Mouse (Mus musculus) heart, embryonic 12.5 days (tissue): ENCODE measurements at regions not wholly inside any gene's neighbourhood (a gene's known extent, or its start where the extent isn't known, plus 50 kb on each side); places are given as distances from the start of the nearest gene placed in this dataset. TPM values are rescaled to one million over a fixed set of nuclear protein-coding genes. Genes with fewer than 3 reads are reported as not detected.

ENCODE experiments used
- ATAC-seq: fragments of 200-750 bp; cut with Nextera tagmentation; 2 replicates; pipeline ENCODE4 v1.8.0; 2017; ENCODE audit warnings: moderate TSS enrichment, moderate library complexity; ENCODE audit not compliant: insufficient number of reproducible peaks, low FRiP score
- H3K27ac ChIP-seq: fragments of 300-500 bp; sonication (generic); 2 replicates; pipeline ENCODE4 v1.5.1; 2016; ENCODE audit warnings: mild to moderate bottlenecking, moderate library complexity; ENCODE audit not compliant: poor library complexity, severe bottlenecking
- H3K27me3 ChIP-seq: fragments of 300-500 bp; sonication (generic); replicated peaks from 2 replicates; pipeline ENCODE4 v1.6.1; 2016; ENCODE audit warnings: mild to moderate bottlenecking, moderate library complexity
- H3K36me3 ChIP-seq: fragments of 300-500 bp; sonication (generic); 2 replicates; pipeline ENCODE4 v1.6.1; 2016; ENCODE audit warnings: mild to moderate bottlenecking, moderate library complexity
- H3K4me1 ChIP-seq: fragments of 300-500 bp; sonication (generic); replicated peaks from 2 replicates; pipeline ENCODE4 v1.6.1; 2016; ENCODE audit warnings: mild to moderate bottlenecking
- H3K4me2 ChIP-seq: fragments of 300-500 bp; sonication (generic); 2 replicates; pipeline ENCODE4 v1.6.1; 2016; ENCODE audit warnings: mild to moderate bottlenecking, moderate library complexity
- H3K4me3 ChIP-seq: fragments of 300-500 bp; sonication (generic); 2 replicates; pipeline ENCODE4 v1.5.1; 2016; ENCODE audit warnings: mild to moderate bottlenecking
- H3K9ac ChIP-seq: fragments of 300-500 bp; sonication (generic); 2 replicates; pipeline ENCODE4 v1.6.1; 2016; ENCODE audit warnings: mild to moderate bottlenecking, moderate library complexity
- H3K9me3 ChIP-seq: fragments of 300-500 bp; sonication (generic); replicated peaks from 2 replicates; pipeline ENCODE4 v1.6.1; 2016; ENCODE audit warnings: mild to moderate bottlenecking, moderate library complexity
- WGBS: fragments of 180-500 bp; shearing (Covaris S2); methylation state at CpG from one replicate; pipeline ENCODE4 v1.1.7; 2016; 5-methylcytosine and 5-hydroxymethylcytosine counted together
- microRNA-seq: library from miRNA; unstranded; fragments of <30 nt; microRNA quantifications from one replicate; pipeline ENCODE4, GENCODE M21; 2017

- no peak for ATAC-seq
- no peak overlapping the region for H3K4me3 ChIP-seq
- no peaks in the 10 kb centered on the region for H3K27me3 ChIP-seq
- no peak overlapping the region for H3K27ac ChIP-seq
- H3K4me1 ChIP-seq: peaks cover 41% of the 10 kb centered on the region
- no peaks in the 10 kb centered on the region for H3K36me3 ChIP-seq
- no peak overlapping the region for H3K4me2 ChIP-seq
- WGBS: 75% methylated on average over 2 of the region's 2 CpGs
- 0 out of 2 replicates have a peak, but pooled peaks cover 2% of the 10 kb centered on the region for H3K9me3 ChIP-seq
- H3K9ac ChIP-seq: no peak overlapping the region
Observed at GRCm38 (mm10) chr13:107093683-107094082, 71.8 kb upstream of the Kif2a start.

DNA sequence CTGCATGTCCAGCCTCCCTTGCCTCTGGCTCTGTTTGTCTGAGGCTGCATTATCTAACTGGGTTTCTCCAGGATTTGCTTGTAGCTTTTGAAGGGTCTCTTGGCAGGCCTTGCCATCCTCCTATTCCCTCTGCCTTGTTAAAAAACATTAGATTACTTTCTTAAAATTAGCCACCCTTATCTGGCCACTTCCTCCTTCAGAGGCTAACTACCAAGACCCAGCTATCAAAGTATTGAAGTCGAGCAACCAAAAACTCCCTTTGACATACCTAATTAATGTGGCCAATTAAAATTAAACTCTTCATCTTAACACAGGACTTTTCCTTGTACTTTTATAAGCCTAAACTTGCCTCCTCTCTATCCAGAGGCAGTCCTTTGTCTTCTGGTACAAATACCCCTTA, 66.3 kb upstream of the Kif2a start:
- H3K9ac ChIP-seq: no peak overlapping the region
- H3K4me2 ChIP-seq: no peak overlapping the region
- WGBS: 46% methylated on average over 1 of the region's 1 CpGs
- peaks cover 14% of the 10 kb centered on the region for H3K4me1 ChIP-seq
- no peaks in the 10 kb centered on the region for H3K36me3 ChIP-seq
- no peak overlapping the region for H3K27ac ChIP-seq
- H3K4me3 ChIP-seq: no peak overlapping the region
- H3K9me3 ChIP-seq: 0 out of 2 replicates have a peak, but pooled peaks cover 2% of the 10 kb centered on the region
- H3K27me3 ChIP-seq: no peaks in the 10 kb centered on the region
- ATAC-seq: no peak

GRCm38 (mm10) chr13:107087355-107087754, 65.4 kb upstream of the Kif2a start:
- H3K27ac ChIP-seq: no peak overlapping the region
- 0 out of 2 replicates have a peak, but pooled peaks cover 2% of the 10 kb centered on the region for H3K9me3 ChIP-seq
- H3K36me3 ChIP-seq: no peaks in the 10 kb centered on the region
- 64% methylated on average over 6 of the region's 6 CpGs for WGBS
- H3K4me1 ChIP-seq: peaks cover 10% of the 10 kb centered on the region
- no peak overlapping the region for H3K4me2 ChIP-seq
- no peaks in the 10 kb centered on the region for H3K27me3 ChIP-seq
- no peak for ATAC-seq
- H3K4me3 ChIP-seq: no peak overlapping the region
- no peak overlapping the region for H3K9ac ChIP-seq

DNA sequence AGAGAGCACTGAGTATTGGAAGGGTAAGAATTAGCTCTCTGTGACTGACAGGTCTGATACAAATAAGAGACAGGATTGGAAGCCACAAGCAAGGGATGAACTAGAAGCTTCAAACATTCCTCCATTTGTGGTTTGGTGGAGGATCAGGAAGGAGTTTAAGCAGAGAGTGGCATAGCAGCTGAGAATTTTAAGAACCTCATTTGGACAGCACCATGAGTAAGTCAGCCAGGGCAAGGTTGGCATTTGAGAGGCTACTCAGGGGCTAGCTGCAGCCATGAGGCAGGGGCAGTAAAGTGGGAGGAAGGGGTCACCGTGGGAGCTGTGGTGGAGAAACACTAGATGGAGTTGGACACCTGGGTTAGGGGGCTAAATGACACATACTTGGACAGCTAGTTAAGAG, 56.2 kb upstream of the Kif2a start:
- no peak for ATAC-seq
- Histone ChIP-seq H3K4me2 (no peak overlapping the region), H3K9ac (no peak overlapping the region), H3K4me1 (peaks cover 6% of the 10 kb centered on the region), H3K9me3 (no peaks in the 10 kb centered on the region), H3K27ac (no peak overlapping the region), H3K4me3 (no peak overlapping the region), H3K36me3 (no peaks in the 10 kb centered on the region), H3K27me3 (no peaks in the 10 kb centered on the region)
- 84% methylated on average over 1 of the region's 1 CpGs for WGBS

DNA sequence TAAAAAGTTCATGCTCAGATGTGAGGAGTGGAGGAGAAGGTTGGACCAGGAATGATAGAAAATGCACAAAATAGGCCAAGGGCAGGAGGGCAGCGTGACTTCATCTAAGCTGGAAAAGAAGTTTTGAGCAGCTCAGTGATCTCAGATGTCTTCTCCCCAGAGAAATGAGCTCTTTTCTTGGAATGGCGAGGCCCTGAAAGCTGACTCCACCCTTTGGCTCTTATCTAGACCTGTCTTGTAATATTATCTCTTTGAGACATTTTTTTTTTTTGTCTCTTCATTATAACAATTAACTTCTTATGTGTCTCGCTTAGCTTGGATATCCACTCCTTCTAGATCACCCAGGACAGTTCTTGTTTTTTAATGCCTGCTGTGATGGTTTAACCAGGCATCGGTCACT, 53.0 kb upstream of the Kif2a start:
- Histone ChIP-seq H3K9me3 (no peaks in the 10 kb centered on the region), H3K36me3 (no peaks in the 10 kb centered on the region), H3K27ac (no peak overlapping the region), H3K4me3 (no peak overlapping the region), H3K27me3 (no peaks in the 10 kb centered on the region), H3K4me1 (peaks cover 15% of the 10 kb centered on the region), H3K9ac (no peak overlapping the region), H3K4me2 (no peak overlapping the region)
- no peak for ATAC-seq
- 73% methylated on average over 4 of the region's 4 CpGs for WGBS

DNA sequence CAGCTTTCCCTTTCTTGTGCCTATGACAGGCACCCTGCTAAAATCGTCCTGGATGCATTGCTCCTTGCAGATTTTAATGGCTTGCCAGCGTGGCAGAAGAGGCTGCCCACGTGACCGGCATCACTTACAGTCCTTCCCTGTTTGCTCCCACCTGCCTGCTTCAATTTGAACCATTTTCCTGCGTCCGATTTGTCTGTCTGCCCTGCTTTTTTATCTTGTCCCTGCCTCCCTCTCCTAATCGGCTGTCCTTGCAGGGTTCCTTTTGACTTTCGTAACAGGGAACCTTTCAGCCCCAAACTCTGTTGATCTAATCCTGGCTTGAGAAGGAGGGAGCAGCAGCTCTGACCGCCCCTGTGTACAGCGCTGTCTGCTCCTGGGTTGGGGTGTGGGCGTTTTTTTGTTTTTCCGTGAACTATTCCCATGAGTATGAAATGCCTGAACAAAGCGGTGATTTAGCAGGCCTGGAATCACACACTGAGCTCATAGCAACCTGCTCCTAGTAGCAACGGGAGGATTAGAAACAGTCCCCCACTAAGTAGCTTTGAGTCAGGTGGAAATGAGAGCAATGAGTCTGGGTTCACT, 51.2 kb upstream of the Kif2a start:
- Histone ChIP-seq H3K9ac (peak overlapping the region; percentile 60), H3K27me3 (no peaks in the 10 kb centered on the region), H3K9me3 (no peaks in the 10 kb centered on the region), H3K4me3 (peak overlapping the region; percentile 37), H3K36me3 (no peaks in the 10 kb centered on the region), H3K27ac (no peak overlapping the region), H3K4me1 (peaks cover 15% of the 10 kb centered on the region), H3K4me2 (peak overlapping the region; percentile 70)
- 4% methylated on average over 14 of the region's 14 CpGs for WGBS
- ATAC-seq: peak; percentile 54

- Histone ChIP-seq H3K27ac (no peak overlapping the region), H3K27me3 (no peaks in the 10 kb centered on the region), H3K4me3 (peak overlapping the region; percentile 37), H3K9me3 (no peaks in the 10 kb centered on the region), H3K36me3 (no peaks in the 10 kb centered on the region), H3K4me1 (peaks cover 15% of the 10 kb centered on the region), H3K9ac (peak overlapping the region; percentile 60), H3K4me2 (peak overlapping the region; percentile 70)
- 37% methylated on average over 11 of the region's 11 CpGs for WGBS
- no peak; the same call in 1 of the 2 replicates for ATAC-seq
Observed at GRCm38 (mm10) chr13:107072345-107073038, 50.6 kb upstream of the Kif2a start.

Small RNA genes in the stretch of these regions (microRNA-seq; reads per million reads assigned to microRNA genes)
- not detected for gene Gm22118
